Mouse (Mus musculus) thymus, adult 2 months (tissue): ENCODE measurements at regions not wholly inside any gene's neighbourhood (a gene's known extent, or its start where the extent isn't known, plus 50 kb on each side); places are given as distances from the start of the nearest gene placed in this dataset.

ENCODE experiments used
- DNase-seq: peaks from one replicate; pipeline ENCODE4 v3.0.0; 2021
- H3K27ac ChIP-seq: fragments of 200-500 bp; 2 replicates; pipeline ENCODE4 v1.5.1; 2012; ENCODE audit warnings: low read length, control low read depth; ENCODE audit not compliant: control insufficient read depth, insufficient read depth
- H3K27me3 ChIP-seq: fragments of 200-500 bp; 2 replicates; pipeline ENCODE4 v1.6.1; 2012; ENCODE audit warnings: mild to moderate bottlenecking, low read length, moderate library complexity, mixed read lengths; ENCODE audit not compliant: control insufficient read depth, insufficient read depth
- H3K36me3 ChIP-seq: fragments of 200-500 bp; 2 replicates; pipeline ENCODE4 v1.6.1; 2012; ENCODE audit warnings: mild to moderate bottlenecking, low read length, moderate library complexity; ENCODE audit not compliant: control insufficient read depth, insufficient read depth
- H3K4me1 ChIP-seq: fragments of 200-500 bp; replicated peaks from 2 replicates; pipeline ENCODE4 v1.6.1; 2012; ENCODE audit warnings: low read length; ENCODE audit not compliant: control insufficient read depth, insufficient read depth
- H3K4me3 ChIP-seq: fragments of 200-500 bp; 2 replicates; pipeline ENCODE4 v1.5.1; 2012; ENCODE audit warnings: mild to moderate bottlenecking, low read length, control low read depth, moderate library complexity; ENCODE audit not compliant: control insufficient read depth, insufficient read depth
- CTCF ChIP-seq: fragments of 200-500 bp; IDR thresholded peaks from 2 replicates; pipeline ENCODE4 v1.5.1; 2012; ENCODE audit warnings: mild to moderate bottlenecking, control low read depth, low read length, moderate library complexity, borderline replicate concordance; ENCODE audit not compliant: control insufficient read depth, poor library complexity, insufficient read depth; ENCODE audit errors: extremely low read depth
- POLR2A ChIP-seq: fragments of 200-500 bp; IDR thresholded peaks from 2 replicates; pipeline ENCODE4 v1.6.1; 2012; ENCODE audit warnings: mild to moderate bottlenecking, low read length, control low read depth, moderate library complexity; ENCODE audit not compliant: control insufficient read depth, poor library complexity, insufficient read depth; ENCODE audit errors: extremely low read depth
- WGBS: fragments of 180-500 bp; shearing (Covaris S2); methylation state at CpG from one replicate; pipeline ENCODE4 v1.1.7; 2018; 5-methylcytosine and 5-hydroxymethylcytosine counted together

DNA sequence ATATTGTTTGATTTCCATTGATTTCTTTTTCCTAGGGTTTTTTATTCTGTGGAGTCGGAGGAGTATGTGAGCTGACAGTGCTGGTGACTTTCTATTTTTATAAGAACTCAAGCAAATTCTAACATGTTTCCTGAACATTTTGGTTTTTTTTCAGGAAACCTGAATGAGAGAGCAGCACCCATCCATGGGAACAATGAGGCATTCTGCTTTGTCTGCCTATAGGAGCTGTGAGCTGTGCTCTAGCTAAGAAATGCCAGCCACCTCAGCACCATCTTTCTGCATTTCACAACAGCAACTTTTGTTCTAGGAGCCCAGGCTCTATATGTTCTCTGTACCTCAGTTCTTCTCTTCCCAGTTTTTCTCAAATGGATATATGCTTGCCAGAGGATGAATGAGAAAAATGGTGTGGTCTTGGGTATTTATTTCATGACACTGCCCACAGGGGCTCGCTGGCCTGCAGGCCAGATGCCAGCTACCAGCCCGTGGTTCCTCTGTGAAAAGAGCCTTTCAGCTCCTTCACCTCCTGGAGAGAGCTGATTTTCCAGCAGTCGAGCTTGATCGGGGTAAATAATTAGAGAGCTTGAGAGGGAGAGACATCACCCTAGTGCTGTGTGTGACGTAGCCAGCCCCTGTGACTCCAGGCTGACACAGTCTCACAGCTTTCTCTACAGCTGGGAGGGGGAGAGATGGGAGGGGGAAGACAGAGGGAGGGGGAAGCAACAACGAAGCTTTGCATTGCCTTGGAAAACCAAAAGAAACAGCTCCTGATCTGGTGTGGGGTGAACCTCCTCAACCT lies 154.1 kb upstream of the Topaz1 start:
- H3K4me1 ChIP-seq, result no peaks in the 10 kb centered on the region
- no peak for DNase-seq
- H3K4me3 ChIP-seq, result no peak overlapping the region
- no peaks in the 10 kb centered on the region for H3K36me3 ChIP-seq
- H3K27me3 ChIP-seq, result no peaks in the 10 kb centered on the region
- no peak overlapping the region for H3K27ac ChIP-seq
- WGBS, result 32% methylated on average over 7 of the region's 7 CpGs
- TF ChIP-seq CTCF, result no peak
- no peak for TF ChIP-seq POLR2A

DNA sequence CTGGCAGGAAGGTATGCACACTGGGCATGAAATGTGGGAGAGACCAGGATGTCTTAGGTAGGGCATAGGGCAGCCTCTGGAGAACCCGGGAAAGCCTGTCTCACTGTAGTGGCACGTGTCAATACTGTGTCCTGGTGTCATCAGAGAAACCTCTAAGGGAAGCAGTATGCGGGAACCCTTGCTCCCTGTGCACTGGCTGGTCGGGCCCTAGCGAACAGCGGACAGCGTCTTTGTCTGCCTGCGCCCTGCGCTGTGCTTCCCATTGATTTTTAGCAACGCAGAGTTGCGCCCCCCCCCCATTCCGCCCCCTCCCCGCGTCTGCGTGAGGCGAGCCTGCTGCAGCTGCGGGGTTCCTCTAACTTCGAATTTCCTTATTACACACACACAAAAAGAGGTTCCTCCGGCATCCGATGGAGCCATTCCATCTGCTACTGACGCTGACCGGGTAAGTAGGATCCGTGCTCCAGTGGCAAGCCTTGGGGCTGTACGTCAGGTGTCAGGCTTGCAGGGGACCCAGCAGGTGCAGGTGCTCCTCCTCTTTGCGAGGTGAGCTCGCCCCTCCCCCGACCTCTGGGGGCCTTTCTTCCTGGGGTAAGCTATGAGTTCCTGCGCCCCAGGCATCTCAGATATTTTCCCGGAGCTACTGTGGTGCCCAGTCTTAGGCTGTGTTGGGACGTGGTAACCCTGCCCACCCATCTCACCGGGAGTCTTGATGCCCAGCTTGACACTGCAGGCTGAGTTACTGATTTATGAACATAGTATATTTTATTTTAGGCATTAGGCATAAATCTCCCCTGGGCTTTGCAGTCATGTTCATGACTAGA lies 151.8 kb upstream of the Topaz1 start:
- H3K27me3 ChIP-seq, result no peaks in the 10 kb centered on the region
- DNase-seq, result no peak
- no peaks in the 10 kb centered on the region for H3K4me1 ChIP-seq
- no peak overlapping the region for H3K27ac ChIP-seq
- no peaks in the 10 kb centered on the region for H3K36me3 ChIP-seq
- H3K4me3 ChIP-seq, result no peak overlapping the region
- TF ChIP-seq POLR2A (no peak), CTCF (no peak)
- WGBS, result 10% methylated on average over 29 of the region's 31 CpGs

DNA sequence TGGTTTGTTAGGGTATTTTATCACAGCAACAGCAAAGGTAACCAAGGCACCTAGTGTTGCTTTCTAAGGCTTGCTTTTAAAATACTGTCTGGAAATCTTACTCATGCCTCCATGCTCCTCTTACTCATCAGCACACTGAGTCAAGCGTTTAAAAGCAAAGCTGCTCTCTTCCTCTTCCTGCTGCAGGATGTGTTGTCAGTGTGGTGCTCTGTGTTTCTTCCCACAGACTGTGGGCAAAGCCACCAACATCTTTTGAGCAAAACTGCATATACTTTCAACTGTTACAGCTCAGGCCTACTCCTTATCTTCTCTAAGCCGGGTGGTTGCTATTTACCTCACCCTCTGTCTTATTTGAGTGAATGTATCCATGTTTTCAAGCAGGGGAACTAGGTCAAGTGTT lies 144.0 kb upstream of the Topaz1 start:
- H3K4me1 ChIP-seq, result no peaks in the 10 kb centered on the region
- H3K27ac ChIP-seq, result no peak overlapping the region
- H3K27me3 ChIP-seq, result no peaks in the 10 kb centered on the region
- WGBS, result 8% methylated on average over 2 of the region's 2 CpGs
- H3K4me3 ChIP-seq, result no peak overlapping the region
- TF ChIP-seq CTCF (no peak), POLR2A (no peak)
- H3K36me3 ChIP-seq, result no peaks in the 10 kb centered on the region
- no peak for DNase-seq

DNA sequence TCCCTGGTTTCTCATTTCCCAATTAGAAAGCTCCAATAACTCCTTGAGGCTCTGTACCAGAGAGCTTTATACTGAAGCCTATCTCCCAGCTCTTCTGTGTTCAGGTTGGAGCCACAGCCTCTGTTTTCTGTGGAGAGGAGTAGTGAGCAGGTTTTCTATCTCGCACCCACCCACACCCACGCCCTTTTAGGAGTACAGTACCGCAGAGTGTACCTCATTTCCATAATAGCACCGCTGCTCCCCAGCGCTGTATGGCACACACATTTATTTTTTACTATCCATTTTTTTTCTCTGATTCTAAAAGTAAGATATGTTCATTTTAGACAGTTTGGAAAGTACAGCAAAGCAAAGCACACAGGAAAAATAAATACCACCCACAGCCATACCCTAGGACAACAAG lies 137.5 kb upstream of the Topaz1 start:
- no peaks in the 10 kb centered on the region for H3K4me1 ChIP-seq
- H3K4me3 ChIP-seq, result no peak overlapping the region
- no peaks in the 10 kb centered on the region for H3K36me3 ChIP-seq
- 92% methylated on average over 5 of the region's 5 CpGs for WGBS
- DNase-seq, result no peak
- TF ChIP-seq POLR2A (no peak), CTCF (no peak)
- no peaks in the 10 kb centered on the region for H3K27me3 ChIP-seq
- no peak overlapping the region for H3K27ac ChIP-seq

DNA sequence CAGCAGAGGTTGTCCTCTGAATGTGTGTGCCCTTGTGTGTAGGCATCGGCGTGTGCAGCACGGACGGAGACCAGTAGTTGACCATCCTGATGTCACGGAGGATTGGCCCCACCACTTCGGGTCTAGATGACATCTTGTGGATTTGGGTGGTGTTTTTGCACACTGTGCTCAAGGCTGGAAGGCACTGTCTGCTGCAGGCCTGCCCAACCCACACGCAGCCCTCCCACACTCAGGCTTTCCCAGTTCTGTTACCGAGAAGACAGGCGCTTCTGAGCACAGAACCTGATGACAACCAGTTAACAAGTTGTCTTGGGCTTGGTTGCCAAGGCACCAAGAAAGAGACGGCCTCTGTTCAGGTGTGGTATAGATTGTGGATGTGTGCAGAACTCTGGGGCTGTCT lies 136.2 kb upstream of the Topaz1 start:
- TF ChIP-seq CTCF, result no peak
- no peak for TF ChIP-seq POLR2A
- WGBS, result 91% methylated on average over 10 of the region's 10 CpGs

DNA sequence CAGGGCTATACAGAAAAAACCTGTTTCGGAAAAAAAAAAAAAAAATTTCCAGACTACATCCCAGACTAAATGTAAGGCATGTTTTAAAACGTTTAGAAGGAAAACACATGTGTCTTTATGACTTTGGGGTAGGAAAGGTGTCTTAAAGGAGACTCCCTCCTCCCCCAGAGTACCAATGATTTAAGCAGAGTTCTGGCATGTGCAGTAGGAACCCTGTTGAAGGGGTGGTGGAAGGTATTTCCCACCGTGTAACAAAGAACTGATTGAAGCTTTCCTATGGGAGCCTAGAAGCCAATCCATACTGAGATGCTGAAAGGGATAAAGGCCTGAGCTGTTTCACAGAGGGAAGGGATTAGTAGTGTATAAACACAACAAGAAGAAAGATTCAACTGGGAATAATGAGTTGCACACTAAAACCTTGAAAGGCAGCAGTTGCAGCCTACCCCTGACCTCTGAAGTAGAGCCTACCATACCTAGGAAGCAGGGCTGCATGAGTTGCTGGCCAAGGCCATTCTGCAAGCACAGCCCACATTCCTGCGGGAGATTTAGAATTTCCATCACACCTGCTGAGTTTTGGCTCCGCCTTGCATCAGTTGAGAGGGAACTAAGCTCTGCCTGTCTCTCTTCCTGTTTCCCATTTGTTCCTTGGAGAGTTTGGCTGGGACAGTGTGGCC lies 132.4 kb upstream of the Topaz1 start:
- no peak for TF ChIP-seq CTCF
- TF ChIP-seq POLR2A, result no peak
- WGBS, result 39% methylated on average over 5 of the region's 5 CpGs
- no peaks in the 10 kb centered on the region for H3K27me3 ChIP-seq

More for the DNA sequence above, 136.2 kb upstream of the Topaz1 start:
- H3K27ac ChIP-seq, result no peak overlapping the region
- H3K27me3 ChIP-seq, result no peaks in the 10 kb centered on the region
- no peaks in the 10 kb centered on the region for H3K4me1 ChIP-seq
- H3K36me3 ChIP-seq, result no peaks in the 10 kb centered on the region
- no peak overlapping the region for H3K4me3 ChIP-seq
- no peak for DNase-seq

More for the DNA sequence above, 132.4 kb upstream of the Topaz1 start:
- Histone ChIP-seq H3K36me3 (no peaks in the 10 kb centered on the region), H3K27ac (no peak overlapping the region), H3K4me3 (no peak overlapping the region), H3K4me1 (no peaks in the 10 kb centered on the region)
- no peak for DNase-seq
